ENCODE assay signal across 8 mouse cellular contexts in the genomic region with DNA sequence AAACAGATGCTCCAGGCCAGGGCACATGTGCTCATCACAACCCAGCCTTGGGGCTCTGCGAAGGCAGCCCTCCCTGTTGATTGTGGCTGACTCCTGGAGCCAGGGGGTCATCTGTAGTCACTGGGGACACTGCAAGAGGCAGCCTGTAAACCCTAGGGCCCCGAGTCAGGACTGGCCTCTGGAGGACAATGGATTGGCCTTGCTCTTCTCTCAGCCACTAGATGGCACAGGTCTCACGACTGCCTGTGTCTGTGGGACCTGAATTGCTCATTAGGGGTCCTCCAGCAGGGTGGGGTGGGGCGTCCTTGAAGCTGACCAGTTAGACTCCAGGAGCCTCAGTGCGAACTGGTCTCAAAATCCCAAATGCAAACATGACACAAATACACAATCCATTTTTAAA. TPM values are rescaled to one million over a fixed set of nuclear protein-coding genes. Genes with fewer than 3 reads are reported as not detected.
DNase-seq lines count a peak whose midpoint lies in the region; ATAC-seq and TF ChIP-seq lines count a peak whose summit lies in the region.
"Had no signal": no experiment of that assay in that cellular context is flagged by ENCODE, and none has a peak within 500 bp of the region (broad histone marks: within the 10 kb centered on the region; RNA-seq: fewer than 3 reads in every experiment).

No protein-coding gene starts in this region.

- no peak overlapping the region for H3K4me3 ChIP-seq in lung, adult 2 months (replicated peaks; ENCODE audit: extremely low read depth, low read depth, low read length)
- H3K4me3 ChIP-seq in forebrain, postnatal 0 days (ENCODE audit: low read depth, low read length) = no peak overlapping the region
- H3K4me3 ChIP-seq in thymus, adult 2 months (ENCODE audit: control insufficient read depth, insufficient read depth, low read length) = no peak overlapping the region
- H3K4me3 ChIP-seq: lung, embryonic 15.5 days had no signal

- no peaks in the 10 kb centered on the region for H3K4me1 ChIP-seq in lung, adult 2 months (ENCODE audit: control insufficient read depth, insufficient read depth, low read length)
- no peaks in the 10 kb centered on the region for H3K4me1 ChIP-seq in forebrain, postnatal 0 days (ENCODE audit: insufficient read depth)
- no peaks in the 10 kb centered on the region for H3K4me1 ChIP-seq in thymus, adult 2 months (replicated peaks; ENCODE audit: control insufficient read depth, insufficient read depth, low read length)
- H3K4me1 ChIP-seq: lung, embryonic 15.5 days had no signal

- no peaks in the 10 kb centered on the region for H3K27me3 ChIP-seq in forebrain, postnatal 0 days (ENCODE audit: insufficient read depth, low read length)
- no peaks in the 10 kb centered on the region for H3K27me3 ChIP-seq in thymus, adult 2 months (ENCODE audit: control insufficient read depth, insufficient read depth, low read length)
- H3K27me3 ChIP-seq: lung, embryonic 15.5 days had no signal

- H3K4me2 ChIP-seq in forebrain, postnatal 0 days (ENCODE audit: low read depth) = no peak overlapping the region
- H3K4me2 ChIP-seq: lung, embryonic 15.5 days had no signal

- TF ChIP-seq CTCF in lung, adult 2 months (IDR thresholded peaks at IDR 0.05; ENCODE audit: insufficient read depth, low read length) = 0 out of 2 replicates have a peak, but pooled peaks have one; percentile 25
- peak; percentile 72 for TF ChIP-seq CTCF in brain, embryonic 14.5 days (IDR thresholded peaks at IDR 0.05; ENCODE audit: borderline replicate concordance, extremely low read depth, insufficient read depth, insufficient read length)
- peak; percentile 76 for TF ChIP-seq CTCF in forebrain, postnatal 0 days (IDR thresholded peaks at IDR 0.05; ENCODE audit: low read depth)
- TF ChIP-seq CTCF in thymus, adult 2 months (IDR thresholded peaks at IDR 0.05; ENCODE audit: borderline replicate concordance, control insufficient read depth, extremely low read depth, insufficient read depth, low read length, poor library complexity) = no peak

- peak; percentile 78 for ATAC-seq in forebrain, postnatal 0 days
- ATAC-seq in monocyte, adult 5-6 weeks (replicated peaks; ENCODE audit: insufficient number of reproducible peaks, low FRiP score, low TSS enrichment, poor library complexity, severe bottlenecking) = no peak

- WGBS in lung, adult 2 months = 15% methylated on average over 5 of the region's 5 CpGs
- WGBS in forebrain, postnatal 0 days = 29% methylated on average over 5 of the region's 5 CpGs
- 39% methylated on average over 5 of the region's 5 CpGs for WGBS in thymus, adult 2 months

- H3K27ac ChIP-seq in forebrain, postnatal 0 days (ENCODE audit: low read depth, low read length) = no peak overlapping the region
- no peak overlapping the region for H3K27ac ChIP-seq in thymus, adult 2 months (ENCODE audit: control insufficient read depth, insufficient read depth, low read length)
- H3K27ac ChIP-seq: lung, embryonic 15.5 days had no signal

- H3K9ac ChIP-seq in forebrain, postnatal 0 days = no peak overlapping the region
- H3K9ac ChIP-seq: lung, embryonic 15.5 days had no signal

- no peak for DNase-seq in lung, adult 2 months
- no peak for DNase-seq in lung, postnatal 14 days
- DNase-seq in brain, embryonic 14.5 days (ENCODE audit: low read depth) = peak; percentile 62
- DNase-seq in forebrain, postnatal 0 days = peak; percentile 53
- DNase-seq in neural tube, embryonic 10.5 days (ENCODE audit: extremely low spot score, low spot score) = peak; percentile 32
- no peak for DNase-seq in thymus, adult 2 months

- peaks cover 13% of the 10 kb centered on the region; the same call in 1 of the 2 replicates for H3K36me3 ChIP-seq in forebrain, postnatal 0 days (ENCODE audit: insufficient read depth)
- H3K36me3 ChIP-seq in thymus, adult 2 months (ENCODE audit: control insufficient read depth, insufficient read depth, low read length) = peaks cover 5% of the 10 kb centered on the region; the same call in 1 of the 2 replicates

- no peaks in the 10 kb centered on the region for H3K9me3 ChIP-seq in forebrain, postnatal 0 days (ENCODE audit: low read length)
- H3K9me3 ChIP-seq: lung, embryonic 15.5 days had no signal

- TF ChIP-seq POLR2A in lung, adult 2 months (IDR thresholded peaks at IDR 0.05; ENCODE audit: borderline replicate concordance, extremely low read depth, low read depth, low read length) = no peak
- no peak for TF ChIP-seq POLR2A in brain, embryonic 14.5 days (IDR thresholded peaks at IDR 0.05; ENCODE audit: borderline replicate concordance, extremely low read depth, insufficient read depth, insufficient read length, poor library complexity, severe bottlenecking)
- no peak for TF ChIP-seq POLR2A in thymus, adult 2 months (IDR thresholded peaks at IDR 0.05; ENCODE audit: control insufficient read depth, extremely low read depth, insufficient read depth, low read length, poor library complexity)

RNA-seq across cellular contexts. Expression of gene Slc29a4, which starts 19.2 kb away (rescaled TPM):
- 1.6 and 2.7 TPM in 2 replicates for polyA plus RNA-seq in lung, adult 2 months (2012; rRNA removed)
- polyA plus RNA-seq in brain, embryonic 14.5 days (2012; rRNA removed) = 109 and 122 TPM in 2 replicates
- total RNA-seq in forebrain, postnatal 0 days (2014; rRNA removed) = 67.8 and 76.4 TPM in 2 replicates
- 104 and 107 TPM in 2 replicates for polyA plus RNA-seq in forebrain, postnatal 0 days (2015; fragmentation: Nextera tagmentation; extraction: Ambion mirVana)
- 0.32 to 0.78 TPM (median 0.38 TPM) in 3 replicates for total RNA-seq in monocyte, adult 5-6 weeks (2017)
- 1.2 and 1.5 TPM in 2 replicates for polyA plus RNA-seq in thymus, adult 2 months (2012; rRNA removed)

RNA-seq across cellular contexts. Expression of gene Wipi2, which starts 45.6 kb away (rescaled TPM):
- 33.1 and 38.4 TPM in 2 replicates for polyA plus RNA-seq in lung, adult 2 months (2012; rRNA removed)
- 51.5 and 51.7 TPM in 2 replicates for polyA plus RNA-seq in brain, embryonic 14.5 days (2012; rRNA removed)
- 62.5 and 68.0 TPM in 2 replicates for total RNA-seq in forebrain, postnatal 0 days (2014; rRNA removed)
- polyA plus RNA-seq in forebrain, postnatal 0 days (2015; fragmentation: Nextera tagmentation; extraction: Ambion mirVana) = 32.2 and 37.4 TPM in 2 replicates
- 32.8 to 45.3 TPM (median 37.6 TPM) in 3 replicates for total RNA-seq in monocyte, adult 5-6 weeks (2017)
- polyA plus RNA-seq in thymus, adult 2 months (2012; rRNA removed) = 54.4 and 65.6 TPM in 2 replicates

Comparison
In these comparisons a context has a peak if more than half of its experiments do, and no peak if none do; other contexts are left out.
1. DNase-seq: peak in brain, embryonic 14.5 days (single experiment), forebrain, postnatal 0 days (single experiment) and neural tube, embryonic 10.5 days (single experiment); none in lung, adult 2 months (single experiment), lung, postnatal 14 days (single experiment) and thymus, adult 2 months (single experiment).
2. RNA of gene Slc29a4, which starts 19.2 kb away (polyA plus RNA-seq): 109 to 122 TPM in brain, embryonic 14.5 days and 104 to 107 TPM in forebrain, postnatal 0 days; 1.6 to 2.7 TPM in lung, adult 2 months and 1.2 to 1.5 TPM in thymus, adult 2 months; every median in the first group is over 10 times any median in the second.